Mouse (Mus musculus): ENCODE measurements around the gene Myh11.

DNA sequence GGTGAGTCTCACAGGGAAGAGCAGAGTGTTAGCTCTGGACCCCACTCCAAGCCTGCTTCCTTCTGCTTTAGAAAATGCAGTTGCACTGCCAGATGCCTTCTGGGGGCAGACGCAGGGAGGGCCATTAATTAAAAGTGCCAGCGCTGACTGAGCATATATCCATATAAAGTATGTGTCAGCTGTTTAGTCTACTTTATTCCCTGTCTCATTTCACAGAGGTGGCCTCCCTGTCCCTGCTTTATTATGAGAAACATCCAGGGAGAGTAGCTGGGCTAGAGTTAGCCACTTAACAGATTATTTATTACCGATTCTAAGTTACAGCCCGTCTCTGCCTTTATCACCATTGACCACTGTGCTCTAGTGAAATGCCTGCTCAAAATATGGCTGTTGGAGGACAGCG, 108.8 kb downstream of the Myh11 start:
- TF ChIP-seq CTCF (IDR thresholded peaks at IDR 0.05): no peak
- no peak for TF ChIP-seq EP300 (IDR thresholded peaks at IDR 0.05)
